Mouse (Mus musculus) lung, embryonic 16.5 days (tissue): ENCODE results near the gene Aldh1b1. TPM values are rescaled to one million over a fixed set of nuclear protein-coding genes. Genes with fewer than 3 reads are reported as not detected.

Experiments
- ATAC-seq: fragments of 200-750 bp; cut with Nextera tagmentation; 2 replicates; pipeline ENCODE4 v1.8.0; 2017; ENCODE audit warnings: low read depth, mild to moderate bottlenecking, moderate library complexity
- H3K27ac ChIP-seq: fragments of 300-500 bp; sonication (generic); 2 replicates; pipeline ENCODE4 v1.5.1; 2014; ENCODE audit warnings: mild to moderate bottlenecking, control low read depth, low read length
- H3K27me3 ChIP-seq: fragments of 300-500 bp; sonication (generic); 2 replicates; pipeline ENCODE4 v1.6.1; 2014; ENCODE audit warnings: low read depth, low read length, mixed read lengths; ENCODE audit not compliant: control insufficient read depth, insufficient read depth
- H3K36me3 ChIP-seq: fragments of 300-500 bp; sonication (generic); 2 replicates; pipeline ENCODE4 v1.6.1; 2014; ENCODE audit warnings: low read length; ENCODE audit not compliant: control insufficient read depth, insufficient read depth
- H3K4me1 ChIP-seq: fragments of 300-500 bp; sonication (generic); replicated peaks from 2 replicates; pipeline ENCODE4 v1.6.1; 2014; ENCODE audit warnings: low read length, mixed read lengths; ENCODE audit not compliant: control insufficient read depth, insufficient read depth
- H3K4me2 ChIP-seq: fragments of 300-500 bp; sonication (generic); 2 replicates; pipeline ENCODE4 v1.6.1; 2014; ENCODE audit warnings: low read depth, low read length, control low read depth
- H3K4me3 ChIP-seq: fragments of 300-500 bp; sonication (generic); 2 replicates; pipeline ENCODE4 v1.5.1; 2014; ENCODE audit warnings: mild to moderate bottlenecking, low read length, control low read depth
- H3K9ac ChIP-seq: fragments of 300-500 bp; sonication (generic); 2 replicates; pipeline ENCODE4 v1.6.1; 2014; ENCODE audit warnings: low read length, control low read depth
- H3K9me3 ChIP-seq: fragments of 300-500 bp; sonication (generic); 2 replicates; pipeline ENCODE4 v1.6.1; 2016; ENCODE audit warnings: low read length; ENCODE audit not compliant: control insufficient read depth
- WGBS: fragments of 180-500 bp; shearing (Covaris S2); extraction: QIAGEN DNeasy Blood & Tissue Kit; methylation state at CpG from one replicate; pipeline ENCODE4 v1.1.7; 2014; 5-methylcytosine and 5-hydroxymethylcytosine counted together
- polyA plus RNA-seq: library from polyadenylated mRNA; unstranded; fragments of >200 nt; fragmentation: Nextera tagmentation; extraction: Ambion mirVana; gene quantifications from 2 replicates; pipeline ENCODE4 v1.2.1, GENCODE M21; 2015

The Aldh1b1 gene
- polyA plus RNA-seq, 1 experiment from 2014 or later: 10.3 TPM

GRCm38 (mm10) chr4:45829907-45830759 lies 31.3 kb downstream of the Aldh1b1 start:
- H3K4me1 ChIP-seq: peaks cover 3% of the 10 kb centered on the region; the same call in 1 of the 2 replicates
- ATAC-seq: no peak
- no peaks in the 10 kb centered on the region for H3K36me3 ChIP-seq
- no peaks in the 10 kb centered on the region for H3K9me3 ChIP-seq
- no peak overlapping the region for H3K4me2 ChIP-seq
- no peak overlapping the region for H3K9ac ChIP-seq
- H3K27me3 ChIP-seq: peaks cover 49% of the 10 kb centered on the region
- H3K27ac ChIP-seq: no peak overlapping the region
- WGBS: 58% methylated on average over 13 of the region's 13 CpGs
- no peak overlapping the region for H3K4me3 ChIP-seq

DNA sequence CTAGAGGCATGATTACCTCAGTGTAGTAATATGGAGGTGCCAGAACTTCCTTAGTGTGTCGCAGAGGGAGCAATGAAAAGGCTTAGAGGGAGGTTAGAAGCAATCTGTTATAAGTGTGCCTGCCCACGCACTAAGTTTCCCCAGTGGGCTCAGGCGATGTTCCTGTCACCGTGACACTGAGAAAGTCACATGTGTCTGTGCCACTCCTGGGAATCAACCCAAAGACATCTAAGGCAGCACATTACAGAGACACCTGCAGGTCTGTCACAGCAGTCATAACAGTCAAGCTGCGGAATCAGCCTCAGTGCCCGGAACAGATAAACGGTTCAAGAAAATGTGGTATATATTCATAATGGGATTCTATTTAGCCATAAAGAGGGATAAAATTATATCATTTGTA lies 33.2 kb downstream of the Aldh1b1 start:
- peaks cover 33% of the 10 kb centered on the region for H3K27me3 ChIP-seq
- no peak overlapping the region for H3K27ac ChIP-seq

GRCm38 (mm10) chr4:45833461-45833860 lies 34.6 kb downstream of the Aldh1b1 start:
- no peak overlapping the region for H3K4me2 ChIP-seq
- H3K36me3 ChIP-seq: no peaks in the 10 kb centered on the region
- WGBS: 35% methylated on average over 5 of the region's 5 CpGs
- no peaks in the 10 kb centered on the region for H3K4me1 ChIP-seq
- H3K27ac ChIP-seq: no peak overlapping the region
- ATAC-seq: no peak
- H3K9ac ChIP-seq: no peak overlapping the region
- peaks cover 18% of the 10 kb centered on the region for H3K27me3 ChIP-seq
- H3K4me3 ChIP-seq: no peak overlapping the region
- H3K9me3 ChIP-seq: no peaks in the 10 kb centered on the region

More for the DNA sequence above, 33.2 kb downstream of the Aldh1b1 start:
- no peak overlapping the region for H3K4me3 ChIP-seq
- 71% methylated on average over 7 of the region's 7 CpGs for WGBS
- H3K9me3 ChIP-seq: no peaks in the 10 kb centered on the region
- no peaks in the 10 kb centered on the region for H3K4me1 ChIP-seq
- ATAC-seq: no peak
- no peak overlapping the region for H3K4me2 ChIP-seq
- no peaks in the 10 kb centered on the region for H3K36me3 ChIP-seq
- no peak overlapping the region for H3K9ac ChIP-seq

DNA sequence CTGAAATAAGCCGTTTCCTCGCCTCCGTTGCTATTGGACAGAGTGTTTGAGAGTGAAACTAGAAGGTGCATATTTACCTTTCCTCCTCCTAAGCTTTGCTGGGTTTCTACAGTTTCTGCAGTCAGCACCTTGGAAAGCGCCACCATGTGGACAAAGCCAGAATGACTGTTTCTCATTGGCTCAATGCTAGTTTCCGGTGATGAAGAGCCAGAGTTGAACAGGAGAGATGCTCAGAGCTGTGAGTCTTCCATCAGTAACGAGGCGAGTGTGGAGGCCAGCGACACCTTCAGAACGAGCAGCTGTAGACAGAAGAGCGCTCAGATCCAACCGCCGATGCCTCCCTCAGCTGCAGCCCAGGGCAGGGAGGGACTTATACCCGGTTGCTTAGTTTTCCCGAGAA lies 45.5 kb downstream of the Aldh1b1 start:
- Histone ChIP-seq H3K4me2 (no peak overlapping the region), H3K27ac (no peak overlapping the region), H3K36me3 (no peaks in the 10 kb centered on the region), H3K4me3 (no peak overlapping the region), H3K27me3 (no peaks in the 10 kb centered on the region), H3K9me3 (no peaks in the 10 kb centered on the region), H3K4me1 (no peaks in the 10 kb centered on the region), H3K9ac (no peak overlapping the region)
- WGBS: 42% methylated on average over 14 of the region's 14 CpGs
- no peak for ATAC-seq

GRCm38 (mm10) chr4:45846263-45846662 lies 47.4 kb downstream of the Aldh1b1 start:
- H3K27me3 ChIP-seq: no peaks in the 10 kb centered on the region
- no peak overlapping the region for H3K27ac ChIP-seq
- H3K9ac ChIP-seq: no peak overlapping the region
- no peak for ATAC-seq
- no peaks in the 10 kb centered on the region for H3K9me3 ChIP-seq
- H3K4me2 ChIP-seq: no peak overlapping the region
- H3K4me1 ChIP-seq: no peaks in the 10 kb centered on the region
- H3K4me3 ChIP-seq: no peak overlapping the region
- no peaks in the 10 kb centered on the region for H3K36me3 ChIP-seq
- 89% methylated on average over 2 of the region's 2 CpGs for WGBS

DNA sequence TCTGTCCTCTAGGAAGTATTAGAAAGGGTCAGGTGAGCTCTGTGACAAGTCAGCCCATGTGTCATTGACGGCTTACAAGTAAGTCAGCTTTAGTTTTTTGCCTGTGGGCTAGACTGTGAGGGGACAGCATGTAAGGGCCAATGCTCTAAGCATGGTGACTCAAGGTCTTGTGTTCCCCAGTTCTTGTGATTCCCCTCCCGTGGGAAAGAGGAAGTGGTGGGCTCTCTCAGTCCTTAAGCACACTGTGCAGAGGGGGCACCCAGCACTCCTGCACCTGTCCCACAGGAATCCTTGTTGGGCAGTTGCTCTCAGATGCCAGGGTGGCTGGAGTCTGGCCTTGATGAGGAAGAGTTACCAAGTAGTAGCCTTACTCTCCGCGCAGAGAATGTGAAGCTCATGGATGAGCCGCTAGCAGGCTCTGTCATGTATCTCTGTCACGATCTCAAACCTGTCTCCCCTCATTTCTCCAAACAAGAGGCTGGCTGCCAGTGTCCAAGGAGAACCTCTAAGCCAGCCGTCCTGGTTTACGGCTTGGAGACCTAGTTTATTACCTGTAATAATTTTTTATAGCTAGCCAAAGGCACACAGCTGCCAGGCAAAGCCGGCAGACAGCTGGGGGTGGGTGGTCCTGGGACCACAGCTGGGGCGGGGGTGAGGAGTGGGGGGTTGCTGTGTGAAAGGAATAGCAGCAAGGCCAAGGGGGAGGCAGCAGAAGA lies 49.4 kb downstream of the Aldh1b1 start, which contains the start of gene Stra6l:
Gene Stra6l (plus strand): TSS at position 556 of the 716 bp plus-strand sequence.
- 48% methylated on average over 10 of the region's 10 CpGs for WGBS
- no peak for ATAC-seq
- no peaks in the 10 kb centered on the region for H3K9me3 ChIP-seq
- no peaks in the 10 kb centered on the region for H3K27me3 ChIP-seq
- no peaks in the 10 kb centered on the region for H3K36me3 ChIP-seq
- H3K9ac ChIP-seq: no peak within 1 kb of the TSS
- H3K27ac ChIP-seq: no peak within 1 kb of the TSS
- H3K4me2 ChIP-seq: no peak within 1 kb of the TSS
- no peaks in the 10 kb centered on the region for H3K4me1 ChIP-seq
- H3K4me3 ChIP-seq: no peak within 1 kb of the TSS

DNA sequence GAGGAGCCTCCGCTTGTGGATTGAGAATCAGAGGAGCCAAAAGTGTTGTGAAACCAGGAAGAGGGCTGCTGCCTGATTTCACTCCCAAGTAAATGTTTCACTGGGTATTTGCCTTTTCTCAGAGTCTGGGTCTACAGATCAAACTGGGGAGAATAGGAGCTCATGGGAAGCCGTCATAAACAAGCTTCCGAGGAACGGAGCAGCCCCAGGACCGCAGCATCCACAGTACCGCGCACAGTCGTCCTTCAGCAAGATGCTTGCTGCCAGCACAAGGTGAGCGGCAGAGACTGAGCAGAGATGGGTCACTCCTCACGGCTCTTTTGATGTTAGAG lies 50.0 kb downstream of the Aldh1b1 start:
- WGBS: 49% methylated on average over 10 of the region's 10 CpGs
- Histone ChIP-seq H3K4me2 (no peak overlapping the region), H3K27ac (no peak overlapping the region), H3K4me3 (no peak overlapping the region), H3K9me3 (no peaks in the 10 kb centered on the region), H3K27me3 (no peaks in the 10 kb centered on the region), H3K9ac (no peak overlapping the region), H3K4me1 (peaks cover 2% of the 10 kb centered on the region; the same call in 1 of the 2 replicates), H3K36me3 (no peaks in the 10 kb centered on the region)
- ATAC-seq: no peak

GRCm38 (mm10) chr4:45849419-45849818 lies 50.6 kb downstream of the Aldh1b1 start:
- no peaks in the 10 kb centered on the region for H3K27me3 ChIP-seq
- H3K4me3 ChIP-seq: no peak overlapping the region
- no peak overlapping the region for H3K4me2 ChIP-seq
- peaks cover 5% of the 10 kb centered on the region; the same call in 1 of the 2 replicates for H3K4me1 ChIP-seq
- no peaks in the 10 kb centered on the region for H3K36me3 ChIP-seq
- WGBS: 63% methylated on average over 1 of the region's 1 CpGs
- no peak for ATAC-seq
- no peak overlapping the region for H3K27ac ChIP-seq
- H3K9me3 ChIP-seq: no peaks in the 10 kb centered on the region
- no peak overlapping the region for H3K9ac ChIP-seq

DNA sequence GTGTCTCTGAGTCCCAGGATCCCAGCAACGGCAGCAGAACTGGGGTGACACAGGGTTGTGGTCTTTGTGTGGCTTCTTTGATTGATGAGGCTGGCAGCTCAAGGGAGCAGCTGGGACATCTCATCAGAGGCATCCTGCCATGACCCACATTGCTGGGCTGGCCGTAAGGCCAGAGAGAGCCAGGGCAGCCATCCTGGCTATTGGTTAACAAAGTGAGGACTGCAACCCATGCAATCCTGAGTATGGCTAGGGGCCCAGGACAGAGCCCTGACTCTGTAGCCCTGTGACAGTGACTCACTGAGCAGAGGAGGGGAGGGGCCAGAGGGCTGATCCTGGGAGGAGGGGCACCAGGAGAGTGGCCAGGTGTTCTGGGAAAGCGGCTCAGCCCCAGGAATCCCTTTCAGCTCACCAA lies 52.8 kb downstream of the Aldh1b1 start:
- no peak overlapping the region for H3K9ac ChIP-seq
- no peaks in the 10 kb centered on the region for H3K9me3 ChIP-seq
- no peak overlapping the region for H3K4me2 ChIP-seq
- ATAC-seq: peak; percentile 27; the same call in 1 of the 2 replicates
- peaks cover 8% of the 10 kb centered on the region; the same call in 1 of the 2 replicates for H3K4me1 ChIP-seq
- no peak overlapping the region for H3K27ac ChIP-seq
- peaks cover 3% of the 10 kb centered on the region; the same call in 1 of the 2 replicates for H3K27me3 ChIP-seq
- no peak overlapping the region for H3K4me3 ChIP-seq
- 26% methylated on average over 3 of the region's 3 CpGs for WGBS
- no peaks in the 10 kb centered on the region for H3K36me3 ChIP-seq
